Mouse (Mus musculus): ENCODE data around the gene Clba1. TPM values are rescaled to one million over a fixed set of nuclear protein-coding genes. Genes with fewer than 3 reads are reported as not detected.

The Clba1 gene
- total RNA-seq, 1 experiment = 5.0 TPM

- no peaks in the 10 kb centered on the region for H3K36me3 ChIP-seq (ENCODE audit: control insufficient read depth, insufficient read depth, low read length, poor library complexity, severe bottlenecking)
- H3K4me3 ChIP-seq (ENCODE audit: insufficient read depth in 1 of 2, low read depth in 1 of 2, low read length in 2 of 2, poor library complexity in 1 of 2, severe bottlenecking in 1 of 2) = no peak overlapping the region
- in situ Hi-C loops (cut with MboI; ENCODE audit: low sequenced_read_pairs in 2 of 2, unreplicated experiment in 2 of 2) = no loop called here
- peaks cover 2 to 4% of the 10 kb centered on the region in 2 experiments; a peak in 2 of 4 replicates for H3K4me1 ChIP-seq (ENCODE audit: control insufficient read depth in 2 of 2, insufficient read depth in 2 of 2, low read length in 2 of 2, poor library complexity in 1 of 2)
- TF ChIP-seq ZC3H11A (IDR thresholded peaks at IDR 0.05; ENCODE audit: borderline replicate concordance, low read depth, low read length) (no peak), HCFC1 (IDR thresholded peaks at IDR 0.05; ENCODE audit: borderline replicate concordance, insufficient read depth, low read length) (no peak), CHD2 (IDR thresholded peaks at IDR 0.05; ENCODE audit: low read depth, low read length) (no peak), ZNF384 (IDR thresholded peaks at IDR 0.05; ENCODE audit: low read depth, low read length) (no peak), MAFK (IDR thresholded peaks at IDR 0.05; ENCODE audit: insufficient read depth, low read depth, low read length) (no peak)
- H3K9me3 ChIP-seq (ENCODE audit: control insufficient read depth, insufficient read depth, low read depth, low read length) = no peaks in the 10 kb centered on the region
- H3K9ac ChIP-seq (ENCODE audit: insufficient read depth, low read depth, low read length, poor library complexity, severe bottlenecking) = no peak overlapping the region
- no peak overlapping the region for H3K27ac ChIP-seq (ENCODE audit: insufficient read depth, low read depth, low read length, poor library complexity, severe bottlenecking)
- DNase-seq (ENCODE audit: low read depth, low spot score) = no peak
These were observed 46.7 kb upstream of the Clba1 start for GRCm38 (mm10) chr12:112762018-112762417.

GRCm38 (mm10) chr12:112763176-112763575, 45.6 kb upstream of the Clba1 start:
- no peak for DNase-seq (ENCODE audit: low read depth, low spot score)
- in situ Hi-C loops (cut with MboI; ENCODE audit: low sequenced_read_pairs in 2 of 2, unreplicated experiment in 2 of 2) = no loop called here
- H3K9ac ChIP-seq (ENCODE audit: insufficient read depth, low read depth, low read length, poor library complexity, severe bottlenecking) = no peak overlapping the region
- H3K27ac ChIP-seq (ENCODE audit: insufficient read depth, low read depth, low read length, poor library complexity, severe bottlenecking) = no peak overlapping the region
- no peaks in the 10 kb centered on the region for H3K9me3 ChIP-seq (ENCODE audit: control insufficient read depth, insufficient read depth, low read depth, low read length)
- H3K4me1 ChIP-seq (ENCODE audit: control insufficient read depth in 2 of 2, insufficient read depth in 2 of 2, low read length in 2 of 2, poor library complexity in 1 of 2) = peaks cover 2 to 4% of the 10 kb centered on the region in 2 experiments; a peak in 2 of 4 replicates
- no peak overlapping the region for H3K4me3 ChIP-seq (ENCODE audit: insufficient read depth in 1 of 2, low read depth in 1 of 2, low read length in 2 of 2, poor library complexity in 1 of 2, severe bottlenecking in 1 of 2)
- TF ChIP-seq MAFK (IDR thresholded peaks at IDR 0.05; ENCODE audit: insufficient read depth, low read depth, low read length) (no peak), ZC3H11A (IDR thresholded peaks at IDR 0.05; ENCODE audit: borderline replicate concordance, low read depth, low read length) (no peak), CHD2 (IDR thresholded peaks at IDR 0.05; ENCODE audit: low read depth, low read length) (no peak), ZNF384 (IDR thresholded peaks at IDR 0.05; ENCODE audit: low read depth, low read length) (no peak), HCFC1 (IDR thresholded peaks at IDR 0.05; ENCODE audit: borderline replicate concordance, insufficient read depth, low read length) (no peak)
- H3K36me3 ChIP-seq (ENCODE audit: control insufficient read depth, insufficient read depth, low read length, poor library complexity, severe bottlenecking) = no peaks in the 10 kb centered on the region

GRCm38 (mm10) chr12:112764141-112764540, 44.6 kb upstream of the Clba1 start:
- Histone ChIP-seq H3K36me3 (ENCODE audit: control insufficient read depth, insufficient read depth, low read length, poor library complexity, severe bottlenecking) (no peaks in the 10 kb centered on the region), H3K9ac (ENCODE audit: insufficient read depth, low read depth, low read length, poor library complexity, severe bottlenecking) (no peak overlapping the region), H3K4me1 (ENCODE audit: control insufficient read depth in 2 of 2, insufficient read depth in 2 of 2, low read length in 2 of 2, poor library complexity in 1 of 2) (peaks cover 2 to 4% of the 10 kb centered on the region in 2 experiments; a peak in 2 of 4 replicates), H3K4me3 (ENCODE audit: insufficient read depth in 1 of 2, low read depth in 1 of 2, low read length in 2 of 2, poor library complexity in 1 of 2, severe bottlenecking in 1 of 2) (no peak overlapping the region), H3K27ac (ENCODE audit: insufficient read depth, low read depth, low read length, poor library complexity, severe bottlenecking) (no peak overlapping the region), H3K9me3 (ENCODE audit: control insufficient read depth, insufficient read depth, low read depth, low read length) (no peaks in the 10 kb centered on the region)
- in situ Hi-C loops (cut with MboI; ENCODE audit: low sequenced_read_pairs in 2 of 2, unreplicated experiment in 2 of 2) = no loop called here
- TF ChIP-seq CHD2 (IDR thresholded peaks at IDR 0.05; ENCODE audit: low read depth, low read length) (no peak), MAFK (IDR thresholded peaks at IDR 0.05; ENCODE audit: insufficient read depth, low read depth, low read length) (no peak), ZNF384 (IDR thresholded peaks at IDR 0.05; ENCODE audit: low read depth, low read length) (no peak), ZC3H11A (IDR thresholded peaks at IDR 0.05; ENCODE audit: borderline replicate concordance, low read depth, low read length) (no peak), HCFC1 (IDR thresholded peaks at IDR 0.05; ENCODE audit: borderline replicate concordance, insufficient read depth, low read length) (no peak)
- DNase-seq (ENCODE audit: low read depth, low spot score) = no peak

DNA sequence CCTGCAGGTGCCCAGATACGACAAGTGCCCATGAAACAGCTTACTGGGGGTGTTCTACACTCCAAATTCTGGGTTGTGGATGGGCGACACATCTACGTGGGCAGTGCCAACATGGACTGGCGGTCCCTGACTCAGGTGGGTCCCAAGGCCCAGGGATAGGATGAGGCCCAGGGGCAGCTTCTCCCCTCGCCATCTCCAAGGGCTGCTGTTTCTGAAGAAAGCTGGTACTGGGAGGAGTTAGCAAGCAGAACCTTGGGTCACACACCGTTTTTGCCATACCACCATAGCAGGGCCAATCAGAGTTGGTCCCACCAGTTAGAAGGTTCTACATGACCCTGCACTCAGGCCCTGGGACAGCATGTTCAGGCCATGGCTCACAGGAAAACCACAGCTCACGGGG, 43.7 kb upstream of the Clba1 start:
- TF ChIP-seq CHD2 (IDR thresholded peaks at IDR 0.05; ENCODE audit: low read depth, low read length) (no peak), HCFC1 (IDR thresholded peaks at IDR 0.05; ENCODE audit: borderline replicate concordance, insufficient read depth, low read length) (no peak), ZC3H11A (IDR thresholded peaks at IDR 0.05; ENCODE audit: borderline replicate concordance, low read depth, low read length) (no peak), MAFK (IDR thresholded peaks at IDR 0.05; ENCODE audit: insufficient read depth, low read depth, low read length) (no peak), ZNF384 (IDR thresholded peaks at IDR 0.05; ENCODE audit: low read depth, low read length) (no peak)
- H3K27ac ChIP-seq (ENCODE audit: insufficient read depth, low read depth, low read length, poor library complexity, severe bottlenecking) = no peak overlapping the region
- in situ Hi-C loops (cut with MboI; ENCODE audit: low sequenced_read_pairs in 2 of 2, unreplicated experiment in 2 of 2) = no loop called here
- H3K4me3 ChIP-seq (ENCODE audit: insufficient read depth in 1 of 2, low read depth in 1 of 2, low read length in 2 of 2, poor library complexity in 1 of 2, severe bottlenecking in 1 of 2) = no peak overlapping the region
- H3K4me1 ChIP-seq (ENCODE audit: control insufficient read depth in 2 of 2, insufficient read depth in 2 of 2, low read length in 2 of 2, poor library complexity in 1 of 2) = peaks cover 2 to 4% of the 10 kb centered on the region in 2 experiments; a peak in 2 of 4 replicates
- no peak for DNase-seq (ENCODE audit: low read depth, low spot score)
- no peak overlapping the region for H3K9ac ChIP-seq (ENCODE audit: insufficient read depth, low read depth, low read length, poor library complexity, severe bottlenecking)
- H3K36me3 ChIP-seq (ENCODE audit: control insufficient read depth, insufficient read depth, low read length, poor library complexity, severe bottlenecking) = no peaks in the 10 kb centered on the region
- no peaks in the 10 kb centered on the region for H3K9me3 ChIP-seq (ENCODE audit: control insufficient read depth, insufficient read depth, low read depth, low read length)

GRCm38 (mm10) chr12:112766586-112766985, 42.2 kb upstream of the Clba1 start:
- no peaks in the 10 kb centered on the region for H3K4me1 ChIP-seq (ENCODE audit: control insufficient read depth in 2 of 2, insufficient read depth in 2 of 2, low read length in 2 of 2, poor library complexity in 1 of 2)
- H3K9me3 ChIP-seq (ENCODE audit: control insufficient read depth, insufficient read depth, low read depth, low read length) = no peaks in the 10 kb centered on the region
- no peak overlapping the region for H3K9ac ChIP-seq (ENCODE audit: insufficient read depth, low read depth, low read length, poor library complexity, severe bottlenecking)
- no peak overlapping the region for H3K4me3 ChIP-seq (ENCODE audit: insufficient read depth in 1 of 2, low read depth in 1 of 2, low read length in 2 of 2, poor library complexity in 1 of 2, severe bottlenecking in 1 of 2)
- H3K36me3 ChIP-seq (ENCODE audit: control insufficient read depth, insufficient read depth, low read length, poor library complexity, severe bottlenecking) = no peaks in the 10 kb centered on the region
- H3K27ac ChIP-seq (ENCODE audit: insufficient read depth, low read depth, low read length, poor library complexity, severe bottlenecking) = no peak overlapping the region
- DNase-seq (ENCODE audit: low read depth, low spot score) = no peak
- in situ Hi-C loops (cut with MboI; ENCODE audit: low sequenced_read_pairs in 2 of 2, unreplicated experiment in 2 of 2) = no loop called here
- TF ChIP-seq ZC3H11A (IDR thresholded peaks at IDR 0.05; ENCODE audit: borderline replicate concordance, low read depth, low read length) (no peak), CHD2 (IDR thresholded peaks at IDR 0.05; ENCODE audit: low read depth, low read length) (no peak), MAFK (IDR thresholded peaks at IDR 0.05; ENCODE audit: insufficient read depth, low read depth, low read length) (no peak), HCFC1 (IDR thresholded peaks at IDR 0.05; ENCODE audit: borderline replicate concordance, insufficient read depth, low read length) (no peak)
